Mouse (Mus musculus): ENCODE measurements at regions not wholly inside any gene's neighbourhood (a gene's known extent, or its start where the extent isn't known, plus 50 kb on each side); places are given as distances from the start of the nearest gene placed in this dataset.

DNA sequence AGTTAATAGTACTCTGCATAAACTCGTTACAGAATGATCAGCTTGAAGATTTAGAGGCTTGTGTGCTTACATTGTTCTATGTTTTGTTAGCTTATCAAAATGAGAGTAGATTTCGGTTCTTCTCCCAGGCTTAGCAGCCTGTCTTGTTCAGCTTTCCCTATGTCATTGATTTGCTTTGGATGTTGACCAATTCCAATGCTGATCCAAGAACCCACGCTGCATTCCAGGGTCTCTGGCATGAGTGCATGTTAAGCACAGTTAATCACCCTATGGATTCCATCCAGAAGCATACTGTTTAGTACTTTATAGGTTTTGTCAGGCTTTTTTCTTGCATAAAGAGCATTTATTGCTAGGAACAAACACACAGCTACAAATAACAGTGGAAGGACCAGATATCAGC, 255.0 kb upstream of the Ccng1 start:
- TF ChIP-seq CTCF (IDR thresholded peaks at IDR 0.05; ENCODE audit: borderline replicate concordance, insufficient read depth, low read length) (no peak), POLR2A (IDR thresholded peaks at IDR 0.05; ENCODE audit: low read depth, low read length) (no peak)
